Mouse (Mus musculus) embryonic fibroblast, embryonic 13.5 days (primary cell): ENCODE results near the gene Specc1.

Source experiments
- CTCF ChIP-seq: IDR thresholded peaks from 2 replicates; pipeline ENCODE4 v1.5.1; 2011; ENCODE audit warnings: mild to moderate bottlenecking, control low read depth, low read length, moderate library complexity, borderline replicate concordance; ENCODE audit not compliant: insufficient read depth
- POLR2A ChIP-seq: IDR thresholded peaks from 2 replicates; pipeline ENCODE4 v1.6.1; 2011; ENCODE audit warnings: low read depth, mild to moderate bottlenecking, control low read depth, low read length, moderate library complexity

DNA sequence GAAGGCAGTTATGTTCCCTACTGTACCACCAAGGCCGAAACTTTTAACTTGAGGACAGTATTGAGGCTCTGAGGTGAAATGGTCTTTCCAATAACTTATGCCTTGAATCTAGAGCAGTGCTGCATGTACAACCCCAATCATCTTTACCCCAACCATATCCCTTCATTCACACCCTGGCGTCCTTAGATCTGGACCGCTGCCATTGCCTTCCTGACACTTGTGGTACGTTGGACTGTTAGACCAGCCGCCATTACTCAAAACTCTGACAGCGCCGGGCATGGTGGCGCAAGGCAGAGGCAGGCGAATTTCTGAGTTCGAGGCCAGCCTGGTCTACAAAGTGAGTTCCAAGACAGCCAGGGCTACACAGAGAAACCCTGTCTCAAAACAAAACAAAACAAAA, 121.8 kb downstream of the Specc1 start:
- no peak for TF ChIP-seq CTCF
- TF ChIP-seq POLR2A = no peak
